Mouse (Mus musculus) neural tube, embryonic 12.5 days (tissue): ENCODE measurements at regions not wholly inside any gene's neighbourhood (a gene's known extent, or its start where the extent isn't known, plus 50 kb on each side); places are given as distances from the start of the nearest gene placed in this dataset.

Experiments used
- ATAC-seq: fragments of 200-750 bp; cut with Nextera tagmentation; 2 replicates; pipeline ENCODE4 v1.8.0; 2017; ENCODE audit warnings: low read depth, mild to moderate bottlenecking, moderate TSS enrichment, moderate library complexity; ENCODE audit not compliant: low FRiP score
- H3K27ac ChIP-seq: fragments of 300-500 bp; sonication (generic); 2 replicates; pipeline ENCODE4 v1.5.1; 2016
- H3K27me3 ChIP-seq: fragments of 300-500 bp; sonication (generic); replicated peaks from 2 replicates; pipeline ENCODE4 v1.6.1; 2016; ENCODE audit warnings: mild to moderate bottlenecking
- H3K36me3 ChIP-seq: fragments of 300-500 bp; sonication (generic); 2 replicates; pipeline ENCODE4 v1.6.1; 2016; ENCODE audit warnings: mild to moderate bottlenecking
- H3K4me1 ChIP-seq: fragments of 300-500 bp; sonication (generic); 2 replicates; pipeline ENCODE4 v1.6.1; 2016
- H3K4me2 ChIP-seq: fragments of 300-500 bp; sonication (generic); replicated peaks from 2 replicates; pipeline ENCODE4 v1.6.1; 2016; ENCODE audit warnings: mild to moderate bottlenecking
- H3K4me3 ChIP-seq: fragments of 300-500 bp; sonication (generic); 2 replicates; pipeline ENCODE4 v1.5.1; 2016
- H3K9ac ChIP-seq: fragments of 300-500 bp; sonication (generic); 2 replicates; pipeline ENCODE4 v1.6.1; 2016; ENCODE audit warnings: mild to moderate bottlenecking
- H3K9me3 ChIP-seq: fragments of 300-500 bp; sonication (generic); 2 replicates; pipeline ENCODE4 v1.6.1; 2016; ENCODE audit warnings: mild to moderate bottlenecking
- WGBS: fragments of 180-500 bp; shearing (Covaris S2); methylation state at CpG from one replicate; pipeline ENCODE4 v1.1.7; 2016; 5-methylcytosine and 5-hydroxymethylcytosine counted together

- H3K4me2 ChIP-seq, result no peak overlapping the region
- H3K9me3 ChIP-seq, result no peaks in the 10 kb centered on the region
- 20% methylated on average over 4 of the region's 4 CpGs for WGBS
- ATAC-seq, result peak; percentile 63; the same call in 1 of the 2 replicates
- H3K27ac ChIP-seq, result no peak overlapping the region
- no peaks in the 10 kb centered on the region for H3K4me1 ChIP-seq
- no peak overlapping the region for H3K4me3 ChIP-seq
- H3K27me3 ChIP-seq, result no peaks in the 10 kb centered on the region
- no peaks in the 10 kb centered on the region for H3K36me3 ChIP-seq
- H3K9ac ChIP-seq, result no peak overlapping the region
These were observed 899.6 kb upstream of the Fam98a start for GRCm38 (mm10) chr17:76451296-76451834.
